Mouse (Mus musculus): ENCODE measurements at regions not wholly inside any gene's neighbourhood (a gene's known extent, or its start where the extent isn't known, plus 50 kb on each side); places are given as distances from the start of the nearest gene placed in this dataset.
A peak's percentile ranks its signal among the peaks of the same experiment; 100 is the strongest.

GRCm38 (mm10) chr15:7459992-7460820, 62.0 kb upstream of the Egflam start:
- Histone ChIP-seq H3K9me3 (replicated peaks) (no peaks in the 10 kb centered on the region), H3K36me3 (no peaks in the 10 kb centered on the region), H3K9ac (no peak overlapping the region), H3K4me1 (peaks cover 39% of the 10 kb centered on the region), H3K27me3 (peaks cover 4% of the 10 kb centered on the region; the same call in 1 of the 2 replicates), H3K27ac (0 out of 2 replicates have a peak overlapping the region, but pooled peaks have one; percentile 20), H3K4me2 (no peak overlapping the region), H3K4me3 (replicated peaks) (no peak overlapping the region)
- ATAC-seq (replicated peaks; ENCODE audit: low FRiP score): no peak
- 23% methylated on average over 9 of the region's 9 CpGs for WGBS

GRCm38 (mm10) chr15:7462549-7462948, 64.4 kb upstream of the Egflam start:
- no peaks in the 10 kb centered on the region for H3K9me3 ChIP-seq (replicated peaks)
- peak overlapping the region; percentile 67 for H3K27ac ChIP-seq
- H3K4me2 ChIP-seq: peak overlapping the region; percentile 30
- peaks cover 4% of the 10 kb centered on the region; the same call in 1 of the 2 replicates for H3K27me3 ChIP-seq
- no peak overlapping the region; the same call in 1 of the 2 replicates for H3K4me3 ChIP-seq (replicated peaks)
- H3K4me1 ChIP-seq: peaks cover 39% of the 10 kb centered on the region
- peak; percentile 71 for ATAC-seq (replicated peaks; ENCODE audit: low FRiP score)
- 43% methylated on average over 18 of the region's 18 CpGs for WGBS
- H3K9ac ChIP-seq: no peak overlapping the region
- H3K36me3 ChIP-seq: no peaks in the 10 kb centered on the region

- WGBS: 30% methylated on average over 15 of the region's 15 CpGs
These were observed 65.5 kb upstream of the Egflam start for GRCm38 (mm10) chr15:7463444-7464350.

GRCm38 (mm10) chr15:7480211-7480610, 82.0 kb upstream of the Egflam start:
- no peak overlapping the region for H3K4me2 ChIP-seq
- no peak overlapping the region for H3K27ac ChIP-seq
- H3K4me3 ChIP-seq (replicated peaks): no peak overlapping the region
- WGBS: 28% methylated on average over 11 of the region's 11 CpGs
- H3K36me3 ChIP-seq: no peaks in the 10 kb centered on the region
- H3K27me3 ChIP-seq: no peaks in the 10 kb centered on the region
- no peak for ATAC-seq (replicated peaks; ENCODE audit: low FRiP score)
- H3K4me1 ChIP-seq: no peaks in the 10 kb centered on the region
- no peaks in the 10 kb centered on the region for H3K9me3 ChIP-seq (replicated peaks)
- H3K9ac ChIP-seq: no peak overlapping the region

More at GRCm38 (mm10) chr15:7463444-7464350, 65.5 kb upstream of the Egflam start:
- Histone ChIP-seq H3K27me3 (peaks cover 4% of the 10 kb centered on the region; the same call in 1 of the 2 replicates), H3K4me1 (peaks cover 39% of the 10 kb centered on the region), H3K36me3 (no peaks in the 10 kb centered on the region), H3K4me2 (peak overlapping the region; percentile 30; the same call in 1 of the 2 replicates), H3K9me3 (replicated peaks) (no peaks in the 10 kb centered on the region), H3K9ac (no peak overlapping the region), H3K27ac (peak overlapping the region; percentile 67), H3K4me3 (replicated peaks) (no peak overlapping the region)
- ATAC-seq (replicated peaks; ENCODE audit: low FRiP score): peak; percentile 73

GRCm38 (mm10) chr15:7480792-7481210, 82.6 kb upstream of the Egflam start:
- H3K36me3 ChIP-seq: no peaks in the 10 kb centered on the region
- no peak overlapping the region for H3K27ac ChIP-seq
- no peak overlapping the region for H3K4me3 ChIP-seq (replicated peaks)
- H3K4me2 ChIP-seq: no peak overlapping the region
- 67% methylated on average over 5 of the region's 5 CpGs for WGBS
- no peaks in the 10 kb centered on the region for H3K4me1 ChIP-seq
- no peaks in the 10 kb centered on the region for H3K9me3 ChIP-seq (replicated peaks)
- no peak for ATAC-seq (replicated peaks; ENCODE audit: low FRiP score)
- H3K27me3 ChIP-seq: no peaks in the 10 kb centered on the region
- H3K9ac ChIP-seq: no peak overlapping the region

- Histone ChIP-seq H3K36me3 (no peaks in the 10 kb centered on the region), H3K4me1 (no peaks in the 10 kb centered on the region), H3K27ac (no peak overlapping the region), H3K9me3 (replicated peaks) (no peaks in the 10 kb centered on the region), H3K4me3 (replicated peaks) (no peak overlapping the region), H3K27me3 (no peaks in the 10 kb centered on the region), H3K9ac (no peak overlapping the region), H3K4me2 (no peak overlapping the region)
- ATAC-seq (replicated peaks; ENCODE audit: low FRiP score): no peak
- WGBS: 80% methylated on average over 5 of the region's 5 CpGs
These were observed 85.5 kb upstream of the Egflam start for GRCm38 (mm10) chr15:7483686-7484085.

GRCm38 (mm10) chr15:7491091-7491490, 92.9 kb upstream of the Egflam start:
- 96% methylated on average over 7 of the region's 7 CpGs for WGBS
- Histone ChIP-seq H3K4me2 (no peak overlapping the region), H3K4me1 (no peaks in the 10 kb centered on the region), H3K36me3 (no peaks in the 10 kb centered on the region), H3K27ac (no peak overlapping the region), H3K9ac (no peak overlapping the region), H3K4me3 (replicated peaks) (no peak overlapping the region), H3K27me3 (no peaks in the 10 kb centered on the region), H3K9me3 (replicated peaks) (no peaks in the 10 kb centered on the region)
- ATAC-seq (replicated peaks; ENCODE audit: low FRiP score): no peak

GRCm38 (mm10) chr15:7493126-7493669, 95.0 kb upstream of the Egflam start:
- no peaks in the 10 kb centered on the region for H3K36me3 ChIP-seq
- no peak overlapping the region for H3K27ac ChIP-seq
- ATAC-seq (replicated peaks; ENCODE audit: low FRiP score): no peak

GRCm38 (mm10) chr15:7497852-7498251, 99.7 kb upstream of the Egflam start:
- H3K36me3 ChIP-seq: no peaks in the 10 kb centered on the region
- H3K4me2 ChIP-seq: no peak overlapping the region
- no peak for ATAC-seq (replicated peaks; ENCODE audit: low FRiP score)
- H3K4me1 ChIP-seq: no peaks in the 10 kb centered on the region
- no peak overlapping the region for H3K27ac ChIP-seq
- 87% methylated on average over 4 of the region's 4 CpGs for WGBS
- H3K4me3 ChIP-seq (replicated peaks): no peak overlapping the region
- H3K9me3 ChIP-seq (replicated peaks): no peaks in the 10 kb centered on the region
- no peak overlapping the region for H3K9ac ChIP-seq
- no peaks in the 10 kb centered on the region for H3K27me3 ChIP-seq

More at GRCm38 (mm10) chr15:7493126-7493669, 95.0 kb upstream of the Egflam start:
- H3K9me3 ChIP-seq (replicated peaks): no peaks in the 10 kb centered on the region
- no peaks in the 10 kb centered on the region for H3K27me3 ChIP-seq
- no peak overlapping the region for H3K4me2 ChIP-seq
- H3K9ac ChIP-seq: no peak overlapping the region
- no peaks in the 10 kb centered on the region for H3K4me1 ChIP-seq
- 83% methylated on average over 10 of the region's 10 CpGs for WGBS
- H3K4me3 ChIP-seq (replicated peaks): no peak overlapping the region

GRCm38 (mm10) chr15:7508535-7508934, 110.3 kb upstream of the Egflam start:
- Histone ChIP-seq H3K9ac (no peak overlapping the region), H3K4me1 (peaks cover 7% of the 10 kb centered on the region; the same call in 1 of the 2 replicates), H3K4me2 (no peak overlapping the region), H3K27ac (no peak overlapping the region), H3K4me3 (replicated peaks) (no peak overlapping the region), H3K9me3 (replicated peaks) (no peaks in the 10 kb centered on the region), H3K36me3 (no peaks in the 10 kb centered on the region), H3K27me3 (no peaks in the 10 kb centered on the region)
- 43% methylated on average over 8 of the region's 8 CpGs for WGBS
- ATAC-seq (replicated peaks; ENCODE audit: low FRiP score): no peak

GRCm38 (mm10) chr15:7514743-7515273, 116.6 kb upstream of the Egflam start:
- Histone ChIP-seq H3K9ac (no peak overlapping the region), H3K9me3 (replicated peaks) (no peaks in the 10 kb centered on the region), H3K4me3 (replicated peaks) (no peak overlapping the region), H3K4me1 (0 out of 2 replicates have a peak, but pooled peaks cover 3% of the 10 kb centered on the region), H3K4me2 (no peak overlapping the region), H3K27me3 (no peaks in the 10 kb centered on the region), H3K36me3 (no peaks in the 10 kb centered on the region), H3K27ac (no peak overlapping the region)
- peak; percentile 62 for ATAC-seq (replicated peaks; ENCODE audit: low FRiP score)
- 61% methylated on average over 13 of the region's 13 CpGs for WGBS
